Comparison of ENCODE assay signal across 12 mouse cellular contexts in genomic region chr14:121762021-121762452, GRCm38 (mm10). TPM values are rescaled to one million over a fixed set of nuclear protein-coding genes. Genes with fewer than 3 reads are reported as not detected.
DNase-seq lines count a peak whose midpoint lies in the region; ATAC-seq lines count a peak whose summit lies in the region.
"Had no signal": no experiment of that assay in that cellular context is flagged by ENCODE, and none has a peak within 500 bp of the region (broad histone marks: within the 10 kb centered on the region; RNA-seq: fewer than 3 reads in every experiment).

No protein-coding gene starts in this region.

- H3K27ac ChIP-seq in kidney, embryonic 14.5 days (ENCODE audit: low read depth, low read length): no peak overlapping the region
- no peak overlapping the region for H3K27ac ChIP-seq in forebrain, embryonic 16.5 days (ENCODE audit: low read length)
- no peak overlapping the region for H3K27ac ChIP-seq in midbrain, embryonic 12.5 days (replicated peaks)

- no peak overlapping the region for H3K4me3 ChIP-seq in kidney, embryonic 14.5 days (ENCODE audit: low read length)
- no peak overlapping the region for H3K4me3 ChIP-seq in forebrain, embryonic 16.5 days (replicated peaks; ENCODE audit: low read length)
- no peak overlapping the region for H3K4me3 ChIP-seq in midbrain, embryonic 12.5 days

- ATAC-seq in kidney, embryonic 14.5 days (ENCODE audit: low FRiP score, low TSS enrichment): peak; percentile 45; the same call in 1 of the 2 replicates
- peak; percentile 70 for ATAC-seq in forebrain, embryonic 16.5 days
- peak; percentile 38; the same call in 1 of the 2 replicates for ATAC-seq in midbrain, embryonic 12.5 days (ENCODE audit: low FRiP score, low read depth)

- 27% methylated on average over 11 of the region's 11 CpGs for WGBS in kidney, embryonic 14.5 days
- WGBS in forebrain, embryonic 16.5 days: 61% methylated on average over 11 of the region's 11 CpGs
- 54% methylated on average over 11 of the region's 11 CpGs for WGBS in midbrain, embryonic 12.5 days

- H3K36me3 ChIP-seq in kidney, embryonic 14.5 days (ENCODE audit: control insufficient read depth, insufficient read depth, low read length): no peaks in the 10 kb centered on the region
- H3K36me3 ChIP-seq in forebrain, embryonic 16.5 days (ENCODE audit: control insufficient read depth, insufficient read depth): no peaks in the 10 kb centered on the region
- H3K36me3 ChIP-seq in midbrain, embryonic 12.5 days: no peaks in the 10 kb centered on the region

- H3K9ac ChIP-seq in kidney, embryonic 14.5 days (ENCODE audit: low read depth, low read length): no peak overlapping the region
- H3K9ac ChIP-seq in forebrain, embryonic 16.5 days (replicated peaks; ENCODE audit: low read depth, low read length): no peak overlapping the region
- H3K9ac ChIP-seq in midbrain, embryonic 12.5 days (replicated peaks): no peak overlapping the region

- 0 out of 2 replicates have a peak, but pooled peaks cover 4% of the 10 kb centered on the region for H3K4me1 ChIP-seq in kidney, embryonic 14.5 days (ENCODE audit: control insufficient read depth, insufficient read depth, low read length)
- no peaks in the 10 kb centered on the region for H3K4me1 ChIP-seq in forebrain, embryonic 16.5 days (replicated peaks; ENCODE audit: control insufficient read depth, insufficient read depth, low read length)
- H3K4me1 ChIP-seq in midbrain, embryonic 12.5 days: 0 out of 2 replicates have a peak, but pooled peaks cover 3% of the 10 kb centered on the region

- no peak overlapping the region for H3K4me2 ChIP-seq in kidney, embryonic 14.5 days (replicated peaks; ENCODE audit: low read depth, low read length)
- no peak overlapping the region for H3K4me2 ChIP-seq in forebrain, embryonic 16.5 days (ENCODE audit: low read length)
- no peak overlapping the region for H3K4me2 ChIP-seq in midbrain, embryonic 12.5 days (replicated peaks)

- H3K9me3 ChIP-seq in kidney, embryonic 14.5 days (ENCODE audit: control insufficient read depth, low read length): no peaks in the 10 kb centered on the region
- no peaks in the 10 kb centered on the region for H3K9me3 ChIP-seq in forebrain, embryonic 16.5 days (ENCODE audit: control insufficient read depth, low read length)
- no peaks in the 10 kb centered on the region for H3K9me3 ChIP-seq in midbrain, embryonic 12.5 days

- no peaks in the 10 kb centered on the region for H3K27me3 ChIP-seq in kidney, embryonic 14.5 days (ENCODE audit: control insufficient read depth, insufficient read depth, low read length)
- H3K27me3 ChIP-seq in forebrain, embryonic 16.5 days (replicated peaks; ENCODE audit: control insufficient read depth, insufficient read depth, low read length): no peaks in the 10 kb centered on the region
- H3K27me3 ChIP-seq in midbrain, embryonic 12.5 days: peaks cover 24% of the 10 kb centered on the region

- DNase-seq in kidney, postnatal 36 days: no peak
- peak; percentile 70 for DNase-seq in brain, adult 2 months (ENCODE audit: low read depth, low spot score)
- DNase-seq in spleen, adult 12 weeks (ENCODE audit: low spot score): no peak
- DNase-seq in ovary, postnatal 36 days (ENCODE audit: low spot score): no peak
- DNase-seq in kidney, postnatal 14 days: no peak
- DNase-seq: kidney, adult 8-10 months; lung, postnatal 36 days; right cerebral cortex, postnatal 4 days; thymus, postnatal 4 days had no signal

RNA-seq across cellular contexts. Expression of gene Dock9, which starts 35.6 kb away (rescaled TPM):
- polyA plus RNA-seq in kidney, embryonic 14.5 days (2014; fragmentation: Nextera tagmentation; extraction: Ambion mirVana): 8.3 and 14.3 TPM in 2 replicates
- 14.5 and 15.8 TPM in 2 replicates for polyA plus RNA-seq in forebrain, embryonic 16.5 days (2015; fragmentation: Nextera tagmentation; extraction: Ambion mirVana)
- 5.4 and 5.5 TPM in 2 replicates for polyA plus RNA-seq in midbrain, embryonic 12.5 days (2016; fragmentation: Nextera tagmentation; extraction: Ambion mirVana)
